Mouse (Mus musculus): ENCODE results near the gene Gm10439.
"Not testable (repeated sequence)": the region's sequence is repeated elsewhere in the genome, so short reads cannot be mapped to it uniquely, and the experiment has no call there.

Gm10439 gene

GRCm38 (mm10) chrX:149594270-149594669, at the start of gene Gm10439:
Gm10439 (plus strand) TSS chrX:149594570.
- not testable (repeated sequence) for DNase-seq

Measured in kidney, postnatal 14 days (tissue).